Mouse (Mus musculus): ENCODE results near the gene Olfr1298.

- TF ChIP-seq CTCF (IDR thresholded peaks at IDR 0.05; ENCODE audit: extremely low read depth, insufficient read length, insufficient replicate concordance, low read depth, low read length), result no peak
- TF ChIP-seq POLR2A (IDR thresholded peaks at IDR 0.05; ENCODE audit: low read depth, low read length), result no peak
These were observed 12.1 kb upstream of the Olfr1298 start, which contains the start of gene Olfr1299 for GRCm38 (mm10) chr2:111661119-111661518.
